Mouse (Mus musculus) liver, adult (tissue): ENCODE data around the gene Agap1.

Source experiments
- GATA4 ChIP-seq: IDR thresholded peaks from 2 replicates; pipeline ENCODE4 v1.6.1; 2014; ENCODE audit warnings: mild to moderate bottlenecking, low read length; ENCODE audit not compliant: insufficient replicate concordance

Agap1 gene

GRCm38 (mm10) chr1:89724555-89724954 lies 269.9 kb downstream of the Agap1 start:
- no peak for TF ChIP-seq GATA4

- no peak for TF ChIP-seq GATA4
Observed at GRCm38 (mm10) chr1:89724957-89725356, 270.4 kb downstream of the Agap1 start.

- no peak for TF ChIP-seq GATA4
Observed at GRCm38 (mm10) chr1:89728481-89728880, 273.9 kb downstream of the Agap1 start.

GRCm38 (mm10) chr1:89730589-89731195 lies 276.1 kb downstream of the Agap1 start:
- TF ChIP-seq GATA4 = no peak; the same call in 1 of the 2 replicates

GRCm38 (mm10) chr1:89734368-89734767 lies 279.8 kb downstream of the Agap1 start:
- TF ChIP-seq GATA4 = no peak

GRCm38 (mm10) chr1:89735146-89735545 lies 280.5 kb downstream of the Agap1 start:
- no peak for TF ChIP-seq GATA4

- TF ChIP-seq GATA4 = no peak
Observed at GRCm38 (mm10) chr1:89736021-89736420, 281.4 kb downstream of the Agap1 start.

GRCm38 (mm10) chr1:89739067-89739774 lies 284.6 kb downstream of the Agap1 start:
- TF ChIP-seq GATA4 = no peak

GRCm38 (mm10) chr1:89739775-89740099 lies 285.1 kb downstream of the Agap1 start:
- no peak for TF ChIP-seq GATA4

- no peak for TF ChIP-seq GATA4
Observed at GRCm38 (mm10) chr1:89742359-89742758, 287.8 kb downstream of the Agap1 start.

GRCm38 (mm10) chr1:89746171-89746570 lies 291.6 kb downstream of the Agap1 start:
- no peak for TF ChIP-seq GATA4

GRCm38 (mm10) chr1:89749666-89750065 lies 295.1 kb downstream of the Agap1 start:
- no peak for TF ChIP-seq GATA4

GRCm38 (mm10) chr1:89750495-89750894 lies 295.9 kb downstream of the Agap1 start:
- TF ChIP-seq GATA4 = no peak

GRCm38 (mm10) chr1:89750921-89751320 lies 296.3 kb downstream of the Agap1 start:
- TF ChIP-seq GATA4 = no peak

GRCm38 (mm10) chr1:89751344-89751743 lies 296.7 kb downstream of the Agap1 start:
- TF ChIP-seq GATA4 = no peak

- TF ChIP-seq GATA4 = no peak
Observed at GRCm38 (mm10) chr1:89752659-89753058, 298.1 kb downstream of the Agap1 start.

- no peak for TF ChIP-seq GATA4
Observed at GRCm38 (mm10) chr1:89755358-89755757, 300.8 kb downstream of the Agap1 start.
